Mouse (Mus musculus) midbrain, embryonic 15.5 days (tissue): ENCODE results near the gene Krtap17-1. TPM values are rescaled to one million over a fixed set of nuclear protein-coding genes. Genes with fewer than 3 reads are reported as not detected.

Experiments
- polyA plus RNA-seq: library from polyadenylated mRNA; unstranded; fragments of >200 nt; fragmentation: Nextera tagmentation; extraction: Ambion mirVana; gene quantifications from 2 replicates; pipeline ENCODE4 v1.2.1, GENCODE M21; 2015

Krtap17-1 gene
- polyA plus RNA-seq, 1 experiment from 2014 or later: 1.1 TPM

Other genes starting within 250 kb of the Krtap17-1 start
- not detected in 2 replicates for gene Gm11595, start 221.1 kb downstream of the Krtap17-1 start, polyA plus RNA-seq
- not detected in 2 replicates for gene Krtap4-8, start 213.3 kb downstream of the Krtap17-1 start, polyA plus RNA-seq
- gene Krtap4-9, start 208.8 kb downstream of the Krtap17-1 start, polyA plus RNA-seq: not detected in 2 replicates
- gene Gm11596, start 200.5 kb downstream of the Krtap17-1 start, polyA plus RNA-seq: not detected in 2 replicates
- gene Gm11569, start 195.1 kb downstream of the Krtap17-1 start, polyA plus RNA-seq: not detected in 2 replicates
- gene Gm11554, start 189.5 kb downstream of the Krtap17-1 start, polyA plus RNA-seq: not detected in 2 replicates
- gene Krtap4-13, start 184.1 kb downstream of the Krtap17-1 start, polyA plus RNA-seq: not detected in 2 replicates
- gene Gm11564, start 178.3 kb downstream of the Krtap17-1 start, polyA plus RNA-seq: not detected in 2 replicates
- not detected in 2 replicates for gene 2300003K06Rik, start 155.9 kb downstream of the Krtap17-1 start, polyA plus RNA-seq
- not detected in 2 replicates for gene Krtap4-16, start 142.4 kb downstream of the Krtap17-1 start, polyA plus RNA-seq
- gene Gm11568, start 136.1 kb downstream of the Krtap17-1 start, polyA plus RNA-seq: not detected in 2 replicates
- not detected in 2 replicates for gene Gm11559, start 129.5 kb downstream of the Krtap17-1 start, polyA plus RNA-seq
- not detected in 2 replicates for gene Krtap9-1, start 120.6 kb downstream of the Krtap17-1 start, polyA plus RNA-seq
- gene Gm11567, start 114.8 kb downstream of the Krtap17-1 start, polyA plus RNA-seq: not detected in 2 replicates
- not detected in 2 replicates for gene Krtap31-1, start 86.1 kb downstream of the Krtap17-1 start, polyA plus RNA-seq
- not detected in 2 replicates for gene Gm11565, start 79.2 kb downstream of the Krtap17-1 start, polyA plus RNA-seq
- gene Krtap31-2, start 57.7 kb downstream of the Krtap17-1 start, polyA plus RNA-seq: not detected in 2 replicates
- not detected in 2 replicates for gene Krtap9-5, start 45.5 kb downstream of the Krtap17-1 start, polyA plus RNA-seq
- not detected in 2 replicates for gene Krtap29-1, start 14.9 kb downstream of the Krtap17-1 start, polyA plus RNA-seq
- not detected in 2 replicates for gene Krtap16-1, start 7.4 kb downstream of the Krtap17-1 start, polyA plus RNA-seq
- not detected in 2 replicates for gene Krt33a, start 22.2 kb upstream of the Krtap17-1 start, polyA plus RNA-seq
- not detected in 2 replicates for gene Krt33b, start 35.9 kb upstream of the Krtap17-1 start, polyA plus RNA-seq
- not detected in 2 replicates for gene Krt34, start 47.6 kb upstream of the Krtap17-1 start, polyA plus RNA-seq
- gene Krt31, start 56.6 kb upstream of the Krtap17-1 start, polyA plus RNA-seq: not detected in 2 replicates
- gene Krt32, start 94.2 kb upstream of the Krtap17-1 start, polyA plus RNA-seq: not detected in 2 replicates
- not detected in 2 replicates for gene Krt35, start 102.2 kb upstream of the Krtap17-1 start, polyA plus RNA-seq
- gene Krt36, start 111.6 kb upstream of the Krtap17-1 start, polyA plus RNA-seq: not detected in 2 replicates
- gene Krt13, start 127.6 kb upstream of the Krtap17-1 start, polyA plus RNA-seq: 0.26 TPM in 1 of 2 replicates, not detected in the other
- gene Krt15, start 141.9 kb upstream of the Krtap17-1 start, polyA plus RNA-seq: 0.42 and 4.2 TPM in 2 replicates
- gene Krt19, start 154.7 kb upstream of the Krtap17-1 start, polyA plus RNA-seq: 2.1 and 2.6 TPM in 2 replicates
- gene Krt9, start 199.3 kb upstream of the Krtap17-1 start, polyA plus RNA-seq: not detected in 2 replicates
- 0.26 and 6.1 TPM in 2 replicates for gene Krt14, start 213.6 kb upstream of the Krtap17-1 start, polyA plus RNA-seq